Mouse (Mus musculus): ENCODE measurements at regions not wholly inside any gene's neighbourhood (a gene's known extent, or its start where the extent isn't known, plus 50 kb on each side); places are given as distances from the start of the nearest gene placed in this dataset.

DNA sequence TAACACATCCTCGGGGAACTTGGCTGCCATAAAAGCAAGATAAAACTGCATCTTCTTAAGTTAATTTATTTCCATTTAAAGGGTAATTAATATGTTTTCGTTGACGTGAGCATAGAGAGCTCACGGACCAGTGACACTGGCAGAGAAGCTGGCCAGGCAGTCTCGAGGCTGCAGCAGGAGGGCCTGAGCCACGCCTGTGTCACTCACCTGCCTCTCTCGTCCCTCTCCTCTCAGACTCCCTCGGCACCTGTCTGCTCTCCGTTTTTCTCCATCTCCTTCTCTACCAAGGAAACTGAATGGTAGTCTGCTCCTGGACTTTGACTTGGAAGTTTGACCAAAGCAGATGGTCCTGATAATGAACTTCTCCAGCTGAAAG is 193.8 kb downstream of the Fam43a start:
- Histone ChIP-seq H3K4me3 (ENCODE audit: low read depth, low read length) (no peak overlapping the region), H3K4me1 (replicated peaks; ENCODE audit: control insufficient read depth, insufficient read depth) (peaks cover 12% of the 10 kb centered on the region)

DNA sequence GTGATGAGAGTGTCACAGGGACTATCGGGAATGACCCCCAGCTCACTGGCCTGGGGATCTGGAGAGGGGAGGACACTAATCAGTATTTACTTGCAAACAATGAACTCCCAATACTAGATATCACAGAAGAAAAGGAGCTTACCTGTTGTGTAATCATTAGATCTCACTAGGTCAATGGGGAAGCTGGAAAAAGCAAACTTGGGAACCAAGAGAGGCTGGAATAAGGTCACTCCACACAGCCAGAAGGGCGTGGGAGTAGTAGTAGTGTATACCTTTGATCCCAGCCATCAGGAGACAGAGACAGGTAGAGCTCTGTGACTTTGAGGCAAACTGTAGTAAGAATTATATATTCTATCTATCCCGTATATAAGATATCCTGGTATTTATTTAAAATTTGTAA is 194.3 kb downstream of the Fam43a start:
- no peak for TF ChIP-seq CTCF (IDR thresholded peaks at IDR 0.05; ENCODE audit: low read depth)
- TF ChIP-seq EP300 (optimal IDR thresholded peaks at IDR 0.05) = no peak
- no peaks in the 10 kb centered on the region for H3K27me3 ChIP-seq (ENCODE audit: control insufficient read depth, insufficient read depth, low read length)
- H3K36me3 ChIP-seq (ENCODE audit: control insufficient read depth, insufficient read depth, low read length) = no peaks in the 10 kb centered on the region
- H3K9me3 ChIP-seq (ENCODE audit: control insufficient read depth, low read length) = no peaks in the 10 kb centered on the region
- H3K9ac ChIP-seq (ENCODE audit: low read length) = no peak overlapping the region
- ATAC-seq (ENCODE audit: low FRiP score, low TSS enrichment) (no peak), DNase-seq (ENCODE audit: low spot score) (no peak)
- H3K4me3 ChIP-seq (ENCODE audit: low read depth, low read length) = no peak overlapping the region
- no peak overlapping the region for H3K27ac ChIP-seq (replicated peaks)
- peaks cover 12% of the 10 kb centered on the region for H3K4me1 ChIP-seq (replicated peaks; ENCODE audit: control insufficient read depth, insufficient read depth)
- WGBS = 76% methylated on average over 3 of the region's 3 CpGs
- H3K4me2 ChIP-seq (replicated peaks; ENCODE audit: low read depth) = no peak overlapping the region

More for the DNA sequence above, 193.8 kb downstream of the Fam43a start:
- no peak overlapping the region for H3K9ac ChIP-seq (ENCODE audit: low read length)
- ATAC-seq (ENCODE audit: low FRiP score, low TSS enrichment) (no peak), DNase-seq (ENCODE audit: low spot score) (no peak)
- H3K9me3 ChIP-seq (ENCODE audit: control insufficient read depth, low read length) = no peaks in the 10 kb centered on the region
- TF ChIP-seq EP300 (optimal IDR thresholded peaks at IDR 0.05) = no peak
- no peak for TF ChIP-seq CTCF (IDR thresholded peaks at IDR 0.05; ENCODE audit: low read depth)
- H3K27me3 ChIP-seq (ENCODE audit: control insufficient read depth, insufficient read depth, low read length) = no peaks in the 10 kb centered on the region
- no peak overlapping the region for H3K4me2 ChIP-seq (replicated peaks; ENCODE audit: low read depth)
- H3K27ac ChIP-seq (replicated peaks) = no peak overlapping the region
- 40% methylated on average over 9 of the region's 9 CpGs for WGBS
- no peaks in the 10 kb centered on the region for H3K36me3 ChIP-seq (ENCODE audit: control insufficient read depth, insufficient read depth, low read length)

DNA sequence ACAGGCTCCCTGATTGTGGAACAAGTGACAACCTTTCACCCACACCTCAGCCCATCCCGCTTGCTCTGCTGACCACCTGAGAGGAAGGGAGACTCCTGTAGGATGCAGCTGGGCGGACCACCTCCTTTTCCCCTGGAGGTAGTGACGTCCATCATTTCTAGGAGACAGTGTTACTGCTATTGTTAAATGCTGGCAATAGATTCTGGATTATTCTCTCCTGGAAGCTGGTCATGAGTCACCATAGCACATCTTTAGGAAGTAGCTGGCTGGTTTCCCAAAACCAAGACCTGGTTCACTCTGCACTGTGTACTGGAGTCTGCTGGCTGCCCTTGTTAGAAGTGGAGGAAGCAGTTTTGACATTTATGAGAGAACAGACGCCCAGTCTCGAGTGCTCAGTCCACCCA is 196.0 kb downstream of the Fam43a start:
- no peak overlapping the region for H3K9ac ChIP-seq (ENCODE audit: low read length)
- no peak for TF ChIP-seq CTCF (IDR thresholded peaks at IDR 0.05; ENCODE audit: low read depth)
- no peak for TF ChIP-seq EP300 (optimal IDR thresholded peaks at IDR 0.05)
- DNase-seq (ENCODE audit: low spot score) (no peak), ATAC-seq (ENCODE audit: low FRiP score, low TSS enrichment) (peak; percentile 52)
- WGBS = 47% methylated on average over 5 of the region's 5 CpGs
- no peak overlapping the region for H3K4me3 ChIP-seq (ENCODE audit: low read depth, low read length)
- H3K9me3 ChIP-seq (ENCODE audit: control insufficient read depth, low read length) = no peaks in the 10 kb centered on the region
- no peaks in the 10 kb centered on the region for H3K36me3 ChIP-seq (ENCODE audit: control insufficient read depth, insufficient read depth, low read length)
- H3K4me1 ChIP-seq (replicated peaks; ENCODE audit: control insufficient read depth, insufficient read depth) = peaks cover 5% of the 10 kb centered on the region
- H3K4me2 ChIP-seq (replicated peaks; ENCODE audit: low read depth) = no peak overlapping the region
- no peaks in the 10 kb centered on the region for H3K27me3 ChIP-seq (ENCODE audit: control insufficient read depth, insufficient read depth, low read length)
- H3K27ac ChIP-seq (replicated peaks) = no peak overlapping the region

DNA sequence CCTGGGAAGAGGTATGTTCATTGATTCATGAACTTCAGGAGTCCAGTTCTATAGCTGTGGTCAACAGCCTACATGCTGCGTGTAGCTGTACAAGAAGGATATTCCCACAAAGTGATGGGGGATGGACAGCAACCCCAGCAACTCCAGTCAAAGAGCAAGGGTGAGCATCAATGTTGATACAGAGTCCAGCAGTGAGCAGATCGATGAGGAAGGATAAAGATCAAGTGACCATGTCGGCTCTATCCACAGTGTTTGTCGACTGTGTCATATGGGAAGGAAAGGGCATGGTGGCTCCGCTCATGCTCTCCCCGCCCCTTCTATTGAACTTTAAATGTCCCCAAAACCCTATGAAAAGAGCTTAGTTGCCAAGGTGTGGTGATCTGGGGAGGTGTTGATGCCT is 196.6 kb downstream of the Fam43a start:
- H3K9me3 ChIP-seq (ENCODE audit: control insufficient read depth, low read length) = no peaks in the 10 kb centered on the region
- TF ChIP-seq EP300 (optimal IDR thresholded peaks at IDR 0.05) (no peak), CTCF (IDR thresholded peaks at IDR 0.05; ENCODE audit: low read depth) (no peak)
- H3K27me3 ChIP-seq (ENCODE audit: control insufficient read depth, insufficient read depth, low read length) = no peaks in the 10 kb centered on the region
- H3K36me3 ChIP-seq (ENCODE audit: control insufficient read depth, insufficient read depth, low read length) = no peaks in the 10 kb centered on the region
- ATAC-seq (ENCODE audit: low FRiP score, low TSS enrichment) (no peak), DNase-seq (ENCODE audit: low spot score) (no peak)
- H3K4me3 ChIP-seq (ENCODE audit: low read depth, low read length) = no peak overlapping the region
- WGBS = 91% methylated on average over 6 of the region's 6 CpGs
- no peaks in the 10 kb centered on the region; the same call in 1 of the 2 replicates for H3K4me1 ChIP-seq (replicated peaks; ENCODE audit: control insufficient read depth, insufficient read depth)
- H3K9ac ChIP-seq (ENCODE audit: low read length) = no peak overlapping the region
- no peak overlapping the region for H3K4me2 ChIP-seq (replicated peaks; ENCODE audit: low read depth)
- H3K27ac ChIP-seq (replicated peaks) = no peak overlapping the region

DNA sequence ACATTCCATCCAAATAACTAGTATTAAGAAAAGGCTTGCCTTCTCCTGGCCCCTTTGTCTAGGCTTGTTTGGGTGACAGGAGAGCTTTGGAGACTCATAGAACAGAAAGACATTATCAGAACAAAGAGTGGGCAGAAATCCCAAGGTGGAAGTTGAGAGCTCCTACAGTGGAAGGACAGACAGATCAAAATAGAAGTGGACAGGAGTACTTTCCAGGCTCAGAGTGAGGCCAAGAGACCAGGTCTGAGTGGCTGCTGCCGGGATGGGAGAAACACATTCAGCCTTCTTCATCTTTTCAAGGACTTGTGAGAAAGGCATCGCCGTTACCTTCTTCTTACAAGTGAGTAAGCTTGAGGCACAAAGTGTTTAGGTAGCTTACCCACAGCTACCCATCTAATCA is 197.5 kb downstream of the Fam43a start:
- TF ChIP-seq EP300 (optimal IDR thresholded peaks at IDR 0.05) (no peak), CTCF (IDR thresholded peaks at IDR 0.05; ENCODE audit: low read depth) (no peak)
- Histone ChIP-seq H3K9me3 (ENCODE audit: control insufficient read depth, low read length) (no peaks in the 10 kb centered on the region), H3K4me3 (ENCODE audit: low read depth, low read length) (no peak overlapping the region), H3K4me2 (replicated peaks; ENCODE audit: low read depth) (no peak overlapping the region), H3K27me3 (ENCODE audit: control insufficient read depth, insufficient read depth, low read length) (no peaks in the 10 kb centered on the region), H3K36me3 (ENCODE audit: control insufficient read depth, insufficient read depth, low read length) (no peaks in the 10 kb centered on the region), H3K4me1 (replicated peaks; ENCODE audit: control insufficient read depth, insufficient read depth) (no peaks in the 10 kb centered on the region), H3K9ac (ENCODE audit: low read length) (no peak overlapping the region), H3K27ac (replicated peaks) (no peak overlapping the region)
- no peak for DNase-seq (ENCODE audit: low spot score)
- WGBS = 94% methylated on average over 3 of the region's 3 CpGs
- no peak for ATAC-seq (ENCODE audit: low FRiP score, low TSS enrichment)

DNA sequence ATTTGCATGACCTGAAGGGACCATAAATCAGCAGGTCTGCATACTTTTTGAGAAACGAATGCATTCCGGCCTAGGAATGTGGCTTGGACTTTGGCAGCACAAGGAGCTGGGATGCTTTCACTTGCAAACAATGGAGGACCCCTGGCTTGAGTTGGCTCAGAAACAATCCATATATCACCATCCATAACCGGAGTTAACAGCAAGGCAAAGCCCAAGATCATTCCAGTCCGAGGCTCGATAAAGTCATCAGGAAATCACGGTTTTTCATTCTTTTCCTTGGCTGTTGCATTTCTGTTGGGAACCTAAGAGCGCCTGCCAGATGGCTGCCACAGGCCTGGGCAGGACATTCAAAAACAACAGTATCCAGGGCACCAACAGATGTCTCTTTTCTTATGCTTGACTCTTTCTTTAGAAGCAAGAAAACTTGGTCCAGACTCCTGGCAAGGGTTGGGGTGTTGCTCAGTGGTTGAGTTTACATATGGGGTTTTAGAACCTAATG is 198.5 kb downstream of the Fam43a start:
- Histone ChIP-seq H3K4me2 (replicated peaks; ENCODE audit: low read depth) (no peak overlapping the region), H3K36me3 (ENCODE audit: control insufficient read depth, insufficient read depth, low read length) (no peaks in the 10 kb centered on the region), H3K9ac (ENCODE audit: low read length) (no peak overlapping the region), H3K9me3 (ENCODE audit: control insufficient read depth, low read length) (no peaks in the 10 kb centered on the region), H3K4me3 (ENCODE audit: low read depth, low read length) (no peak overlapping the region), H3K27me3 (ENCODE audit: control insufficient read depth, insufficient read depth, low read length) (no peaks in the 10 kb centered on the region), H3K27ac (replicated peaks) (no peak overlapping the region), H3K4me1 (replicated peaks; ENCODE audit: control insufficient read depth, insufficient read depth) (no peaks in the 10 kb centered on the region)
- ATAC-seq (ENCODE audit: low FRiP score, low TSS enrichment) = no peak
- no peak for DNase-seq (ENCODE audit: low spot score)
- TF ChIP-seq EP300 (optimal IDR thresholded peaks at IDR 0.05) (no peak), CTCF (IDR thresholded peaks at IDR 0.05; ENCODE audit: low read depth) (no peak)
- 28% methylated on average over 7 of the region's 7 CpGs for WGBS

All from stomach, postnatal 0 days (tissue).